Mouse (Mus musculus): ENCODE results near the gene Dcp1b. TPM values are rescaled to one million over a fixed set of nuclear protein-coding genes. Genes with fewer than 3 reads are reported as not detected.
A peak's percentile ranks its signal among the peaks of the same experiment; 100 is the strongest.

Gene Dcp1b
- polyA plus RNA-seq, 1 experiment: 11.9 TPM

- peaks cover 34% of the 10 kb centered on the region for H3K36me3 ChIP-seq (ENCODE audit: control insufficient read depth, insufficient read depth, low read length)
- no peak overlapping the region for H3K4me3 ChIP-seq (ENCODE audit: low read depth, low read length)
- no peak overlapping the region for H3K27ac ChIP-seq (ENCODE audit: insufficient read depth, low read depth, low read length)
- WGBS: 62% methylated on average over 4 of the region's 4 CpGs
- no peaks in the 10 kb centered on the region for H3K27me3 ChIP-seq (ENCODE audit: control insufficient read depth, insufficient read depth, low read length)
- TF ChIP-seq CTCF (IDR thresholded peaks at IDR 0.05; ENCODE audit: extremely low read depth, insufficient read length, insufficient replicate concordance, low read depth, low read length) (no peak), POLR2A (IDR thresholded peaks at IDR 0.05; ENCODE audit: low read depth, low read length) (no peak)
- no peaks in the 10 kb centered on the region for H3K4me1 ChIP-seq (ENCODE audit: control insufficient read depth, insufficient read depth, insufficient read length, low read length)
These were observed 42.6 kb downstream of the Dcp1b start for GRCm38 (mm10) chr6:119217661-119218060.

GRCm38 (mm10) chr6:119218591-119218990 lies 43.5 kb downstream of the Dcp1b start:
- Histone ChIP-seq H3K4me3 (ENCODE audit: low read depth, low read length) (no peak overlapping the region), H3K36me3 (ENCODE audit: control insufficient read depth, insufficient read depth, low read length) (peaks cover 28% of the 10 kb centered on the region), H3K27ac (ENCODE audit: insufficient read depth, low read depth, low read length) (no peak overlapping the region), H3K4me1 (ENCODE audit: control insufficient read depth, insufficient read depth, insufficient read length, low read length) (no peaks in the 10 kb centered on the region), H3K27me3 (ENCODE audit: control insufficient read depth, insufficient read depth, low read length) (no peaks in the 10 kb centered on the region)
- WGBS: 95% methylated on average over 5 of the region's 5 CpGs
- TF ChIP-seq POLR2A (IDR thresholded peaks at IDR 0.05; ENCODE audit: low read depth, low read length): no peak

GRCm38 (mm10) chr6:119219237-119219870 lies 44.3 kb downstream of the Dcp1b start:
- TF ChIP-seq POLR2A (IDR thresholded peaks at IDR 0.05; ENCODE audit: low read depth, low read length) (no peak), CTCF (IDR thresholded peaks at IDR 0.05; ENCODE audit: extremely low read depth, insufficient read length, insufficient replicate concordance, low read depth, low read length) (no peak)
- Histone ChIP-seq H3K27ac (ENCODE audit: insufficient read depth, low read depth, low read length) (no peak overlapping the region), H3K36me3 (ENCODE audit: control insufficient read depth, insufficient read depth, low read length) (peaks cover 26% of the 10 kb centered on the region), H3K27me3 (ENCODE audit: control insufficient read depth, insufficient read depth, low read length) (no peaks in the 10 kb centered on the region), H3K4me3 (ENCODE audit: low read depth, low read length) (no peak overlapping the region), H3K4me1 (ENCODE audit: control insufficient read depth, insufficient read depth, insufficient read length, low read length) (no peaks in the 10 kb centered on the region)
- WGBS: 91% methylated on average over 15 of the region's 15 CpGs

GRCm38 (mm10) chr6:119220297-119220696 lies 45.2 kb downstream of the Dcp1b start:
- H3K27ac ChIP-seq (ENCODE audit: insufficient read depth, low read depth, low read length): no peak overlapping the region
- WGBS: 45% methylated on average over 10 of the region's 10 CpGs
- H3K4me1 ChIP-seq (ENCODE audit: control insufficient read depth, insufficient read depth, insufficient read length, low read length): no peaks in the 10 kb centered on the region
- peaks cover 20% of the 10 kb centered on the region for H3K36me3 ChIP-seq (ENCODE audit: control insufficient read depth, insufficient read depth, low read length)
- no peak overlapping the region for H3K4me3 ChIP-seq (ENCODE audit: low read depth, low read length)
- no peaks in the 10 kb centered on the region for H3K27me3 ChIP-seq (ENCODE audit: control insufficient read depth, insufficient read depth, low read length)
- TF ChIP-seq CTCF (IDR thresholded peaks at IDR 0.05; ENCODE audit: extremely low read depth, insufficient read length, insufficient replicate concordance, low read depth, low read length) (peak; percentile 67; the same call in 1 of the 2 replicates), POLR2A (IDR thresholded peaks at IDR 0.05; ENCODE audit: low read depth, low read length) (no peak)

- Histone ChIP-seq H3K4me3 (ENCODE audit: low read depth, low read length) (no peak overlapping the region), H3K4me1 (ENCODE audit: control insufficient read depth, insufficient read depth, insufficient read length, low read length) (no peaks in the 10 kb centered on the region), H3K27me3 (ENCODE audit: control insufficient read depth, insufficient read depth, low read length) (no peaks in the 10 kb centered on the region), H3K27ac (ENCODE audit: insufficient read depth, low read depth, low read length) (no peak overlapping the region), H3K36me3 (ENCODE audit: control insufficient read depth, insufficient read depth, low read length) (peaks cover 3% of the 10 kb centered on the region; the same call in 1 of the 2 replicates)
- 71% methylated on average over 13 of the region's 13 CpGs for WGBS
- TF ChIP-seq POLR2A (IDR thresholded peaks at IDR 0.05; ENCODE audit: low read depth, low read length): no peak
- TF ChIP-seq CTCF (IDR thresholded peaks at IDR 0.05; ENCODE audit: extremely low read depth, insufficient read length, insufficient replicate concordance, low read depth, low read length): no peak
These were observed 49.6 kb downstream of the Dcp1b start for GRCm38 (mm10) chr6:119224451-119225195.

GRCm38 (mm10) chr6:119225226-119225625 lies 50.2 kb downstream of the Dcp1b start:
- TF ChIP-seq CTCF (IDR thresholded peaks at IDR 0.05; ENCODE audit: extremely low read depth, insufficient read length, insufficient replicate concordance, low read depth, low read length) (no peak), POLR2A (IDR thresholded peaks at IDR 0.05; ENCODE audit: low read depth, low read length) (no peak)
- 70% methylated on average over 12 of the region's 12 CpGs for WGBS
- Histone ChIP-seq H3K4me1 (ENCODE audit: control insufficient read depth, insufficient read depth, insufficient read length, low read length) (no peaks in the 10 kb centered on the region), H3K27me3 (ENCODE audit: control insufficient read depth, insufficient read depth, low read length) (no peaks in the 10 kb centered on the region), H3K4me3 (ENCODE audit: low read depth, low read length) (no peak overlapping the region), H3K27ac (ENCODE audit: insufficient read depth, low read depth, low read length) (no peak overlapping the region), H3K36me3 (ENCODE audit: control insufficient read depth, insufficient read depth, low read length) (peaks cover 3% of the 10 kb centered on the region; the same call in 1 of the 2 replicates)

GRCm38 (mm10) chr6:119225731-119226130 lies 50.7 kb downstream of the Dcp1b start:
- TF ChIP-seq CTCF (IDR thresholded peaks at IDR 0.05; ENCODE audit: extremely low read depth, insufficient read length, insufficient replicate concordance, low read depth, low read length): no peak
- TF ChIP-seq POLR2A (IDR thresholded peaks at IDR 0.05; ENCODE audit: low read depth, low read length): no peak
- 88% methylated on average over 6 of the region's 6 CpGs for WGBS
- H3K4me1 ChIP-seq (ENCODE audit: control insufficient read depth, insufficient read depth, insufficient read length, low read length): peaks cover 3% of the 10 kb centered on the region; the same call in 1 of the 2 replicates

More at GRCm38 (mm10) chr6:119225731-119226130, 50.7 kb downstream of the Dcp1b start:
- peaks cover 3% of the 10 kb centered on the region; the same call in 1 of the 2 replicates for H3K36me3 ChIP-seq (ENCODE audit: control insufficient read depth, insufficient read depth, low read length)
- no peak overlapping the region for H3K27ac ChIP-seq (ENCODE audit: insufficient read depth, low read depth, low read length)
- no peaks in the 10 kb centered on the region for H3K27me3 ChIP-seq (ENCODE audit: control insufficient read depth, insufficient read depth, low read length)
- H3K4me3 ChIP-seq (ENCODE audit: low read depth, low read length): no peak overlapping the region
